Mouse (Mus musculus) layer of hippocampus, adult 8-10 months (tissue): ENCODE data around the gene 1700024G13Rik. TPM values are rescaled to one million over a fixed set of nuclear protein-coding genes. Genes with fewer than 3 reads are reported as not detected.

Experiments used
- DNase-seq, 2 experiments: peaks; one replicate each; pipeline ENCODE4 v3.0.0; 2022; ENCODE audit warnings: low spot score in 2 of 2
- total RNA-seq, 4 experiments: library from RNA; stranded (reverse); gene quantifications; 2 replicates each; pipeline ENCODE4 v1.2.4; 2022

Gene 1700024G13Rik
- total RNA-seq, 4 experiments from 2014 or later = 0.41 to 0.76 TPM; not detected in 2

GRCm38 (mm10) chr14:32332515-32333445 lies 55.4 kb downstream of the 1700024G13Rik start:
- no peak for DNase-seq

DNA sequence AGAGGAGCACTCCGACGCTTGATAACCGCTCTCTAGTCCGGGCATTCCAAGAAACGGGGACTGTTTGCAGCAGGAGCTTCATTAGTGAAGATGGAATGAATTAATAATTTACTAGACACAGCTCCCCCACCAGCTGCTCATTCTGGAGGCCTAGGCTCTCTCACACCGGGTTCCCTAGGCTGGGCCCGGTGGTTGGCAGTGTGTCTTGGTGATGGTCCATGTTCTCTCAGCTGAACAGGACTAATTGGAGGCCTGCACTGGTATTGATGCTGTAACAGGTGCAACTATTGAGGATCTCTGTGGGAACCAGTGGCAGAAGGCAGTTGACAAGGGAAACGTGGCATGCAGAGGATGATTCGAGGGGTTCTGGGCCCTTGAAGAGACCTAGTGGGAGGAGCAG lies 60.8 kb downstream of the 1700024G13Rik start:
- no peak for DNase-seq

Other genes with a start within 250 kb of the 1700024G13Rik start
- not detected for gene Msmb, start 246.4 kb downstream of the 1700024G13Rik start, total RNA-seq
- 100 to 1,000 TPM; 101 to 113 (median 110) TPM for gene Ncoa4, start 228.5 kb downstream of the 1700024G13Rik start, total RNA-seq
- gene Timm23, start 186.5 kb downstream of the 1700024G13Rik start, total RNA-seq = 10 to 100 TPM; 55.7 to 79.0 (median 66.2) TPM
- 10 to 100 TPM; 37.5 to 47.8 (median 40.3) TPM for gene Parg, start 186.4 kb downstream of the 1700024G13Rik start, total RNA-seq
- gene Ogdhl, start 66.4 kb downstream of the 1700024G13Rik start, total RNA-seq = 100 to 1,000 TPM in 2 of 4 experiments, 10 to 100 TPM in 2; 98.6 to 108 (median 101) TPM
- gene Slc18a3, start 76.5 kb upstream of the 1700024G13Rik start, total RNA-seq = not detected
- not detected for gene Chat, start 77.6 kb upstream of the 1700024G13Rik start, total RNA-seq
- 10 to 100 TPM; 23.4 to 28.6 (median 24.3) TPM for gene Ercc6, start 125.1 kb upstream of the 1700024G13Rik start, total RNA-seq
- under 1 TPM in 3 of 4 experiments, not detected in 1; 0.21 to 0.54 (median 0.25) TPM for gene Prrxl1, start 211.0 kb upstream of the 1700024G13Rik start, total RNA-seq